Mouse (Mus musculus): ENCODE measurements around the gene Rasgrp2. TPM values are rescaled to one million over a fixed set of nuclear protein-coding genes. Genes with fewer than 3 reads are reported as not detected.

The Rasgrp2 gene
- polyA plus RNA-seq, 1 experiment from 2014 or later, result 14.6 TPM

- Histone ChIP-seq H3K27me3 (ENCODE audit: low read depth, poor library complexity, severe bottlenecking) (peaks cover 97% of the 10 kb centered on the region), H3K9me3 (replicated peaks) (no peaks in the 10 kb centered on the region), H3K4me1 (peaks cover 44% of the 10 kb centered on the region), H3K36me3 (no peaks in the 10 kb centered on the region), H3K27ac (no peak overlapping the region), H3K4me3 (no peak overlapping the region)
- no peak for DNase-seq (ENCODE audit: low spot score)
- 65% methylated on average over 12 of the region's 12 CpGs for WGBS
Observed at GRCm38 (mm10) chr19:6416894-6417761, 18.0 kb downstream of the Rasgrp2 start.

- peak; percentile 90 for DNase-seq (ENCODE audit: low spot score)
- Histone ChIP-seq H3K27me3 (ENCODE audit: low read depth, poor library complexity, severe bottlenecking) (peaks cover 99% of the 10 kb centered on the region), H3K4me1 (peaks cover 41% of the 10 kb centered on the region), H3K27ac (peak within 1 kb of the TSS; percentile 70), H3K9me3 (replicated peaks) (no peaks in the 10 kb centered on the region), H3K4me3 (peak within 1 kb of the TSS; percentile 61), H3K36me3 (no peaks in the 10 kb centered on the region)
- WGBS, result under 1% methylated on average over 46 of the region's 46 CpGs
Observed at GRCm38 (mm10) chr19:6418233-6418879, 19.2 kb downstream of the Rasgrp2 start, which contains the start of gene Nrxn2. Gene Nrxn2 (plus strand): TSS chr19:6418731.

GRCm38 (mm10) chr19:6418984-6419692 lies 20.0 kb downstream of the Rasgrp2 start:
- H3K4me1 ChIP-seq, result peaks cover 41% of the 10 kb centered on the region

GRCm38 (mm10) chr19:6419805-6420310 lies 20.7 kb downstream of the Rasgrp2 start:
- peaks cover 41% of the 10 kb centered on the region for H3K4me1 ChIP-seq
- H3K27me3 ChIP-seq (ENCODE audit: low read depth, poor library complexity, severe bottlenecking), result peaks cover 99% of the 10 kb centered on the region

More at GRCm38 (mm10) chr19:6418984-6419692, 20.0 kb downstream of the Rasgrp2 start:
- Histone ChIP-seq H3K27me3 (ENCODE audit: low read depth, poor library complexity, severe bottlenecking) (peaks cover 99% of the 10 kb centered on the region), H3K36me3 (no peaks in the 10 kb centered on the region), H3K27ac (0 out of 2 replicates have a peak overlapping the region, but pooled peaks have one; percentile 70), H3K4me3 (peak overlapping the region; percentile 61), H3K9me3 (replicated peaks) (no peaks in the 10 kb centered on the region)
- WGBS, result 9% methylated on average over 23 of the region's 23 CpGs
- DNase-seq (ENCODE audit: low spot score), result no peak

GRCm38 (mm10) chr19:6420481-6421210 lies 21.5 kb downstream of the Rasgrp2 start:
- 61% methylated on average over 19 of the region's 19 CpGs for WGBS
- no peak overlapping the region for H3K4me3 ChIP-seq

More at GRCm38 (mm10) chr19:6419805-6420310, 20.7 kb downstream of the Rasgrp2 start:
- no peak for DNase-seq (ENCODE audit: low spot score)
- 63% methylated on average over 9 of the region's 9 CpGs for WGBS
- H3K27ac ChIP-seq, result no peak overlapping the region
- no peaks in the 10 kb centered on the region for H3K36me3 ChIP-seq
- no peaks in the 10 kb centered on the region for H3K9me3 ChIP-seq (replicated peaks)
- no peak overlapping the region for H3K4me3 ChIP-seq

DNA sequence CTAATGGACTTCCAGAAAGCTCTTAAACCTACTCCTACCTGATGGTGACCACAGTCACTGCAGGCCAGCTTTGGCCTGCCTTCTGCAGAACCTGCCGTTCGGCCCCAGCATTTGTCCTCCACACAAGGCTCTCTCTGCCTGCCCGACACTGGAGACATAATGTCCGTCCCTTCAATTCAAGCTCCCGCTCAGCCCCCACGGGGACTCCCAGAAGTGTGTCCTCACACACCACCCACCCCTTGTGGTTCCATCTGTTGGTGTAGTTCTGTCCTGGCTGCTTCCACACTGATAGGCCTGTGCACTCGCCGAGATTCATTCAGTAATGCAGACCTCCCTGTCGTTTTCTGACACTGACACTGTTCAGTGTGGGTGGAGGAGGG lies 22.1 kb downstream of the Rasgrp2 start:
- Histone ChIP-seq H3K4me3 (no peak overlapping the region), H3K27ac (no peak overlapping the region), H3K9me3 (replicated peaks) (no peaks in the 10 kb centered on the region), H3K4me1 (peaks cover 29% of the 10 kb centered on the region), H3K36me3 (no peaks in the 10 kb centered on the region), H3K27me3 (ENCODE audit: low read depth, poor library complexity, severe bottlenecking) (peaks cover 100% of the 10 kb centered on the region)
- no peak for DNase-seq (ENCODE audit: low spot score)
- 78% methylated on average over 9 of the region's 9 CpGs for WGBS

More at GRCm38 (mm10) chr19:6420481-6421210, 21.5 kb downstream of the Rasgrp2 start:
- DNase-seq (ENCODE audit: low spot score), result no peak
- H3K36me3 ChIP-seq, result no peaks in the 10 kb centered on the region
- H3K27ac ChIP-seq, result no peak overlapping the region
- peaks cover 35% of the 10 kb centered on the region for H3K4me1 ChIP-seq
- no peaks in the 10 kb centered on the region for H3K9me3 ChIP-seq (replicated peaks)
- peaks cover 99% of the 10 kb centered on the region for H3K27me3 ChIP-seq (ENCODE audit: low read depth, poor library complexity, severe bottlenecking)

- DNase-seq (ENCODE audit: low spot score), result no peak
Observed at GRCm38 (mm10) chr19:6422014-6422413, 22.9 kb downstream of the Rasgrp2 start.

DNA sequence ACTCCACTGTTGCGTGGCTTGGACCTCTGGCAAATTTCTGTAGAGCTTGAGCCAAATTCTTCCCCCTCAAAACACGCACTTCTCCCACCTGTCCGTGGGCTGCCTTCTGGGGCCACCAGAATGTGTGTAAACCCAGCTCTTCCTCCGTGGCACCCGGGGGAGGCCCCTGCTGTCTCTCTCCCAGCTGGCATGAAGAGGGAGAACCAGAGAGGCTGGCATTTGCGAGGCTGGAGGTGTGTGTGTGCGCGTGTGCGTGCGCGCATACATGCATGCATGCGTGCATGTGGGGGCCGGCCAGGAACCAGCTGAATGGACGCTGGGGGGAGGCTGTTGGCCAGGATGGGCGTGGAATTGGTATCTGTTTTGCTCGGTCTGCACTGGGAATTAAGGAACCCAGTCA lies 24.1 kb downstream of the Rasgrp2 start:
- WGBS, result 89% methylated on average over 16 of the region's 16 CpGs
- H3K36me3 ChIP-seq, result no peaks in the 10 kb centered on the region

More at GRCm38 (mm10) chr19:6422014-6422413, 22.9 kb downstream of the Rasgrp2 start:
- Histone ChIP-seq H3K27me3 (ENCODE audit: low read depth, poor library complexity, severe bottlenecking) (peaks cover 100% of the 10 kb centered on the region), H3K4me3 (no peak overlapping the region), H3K27ac (no peak overlapping the region), H3K36me3 (no peaks in the 10 kb centered on the region), H3K9me3 (replicated peaks) (no peaks in the 10 kb centered on the region), H3K4me1 (peaks cover 21% of the 10 kb centered on the region)
- WGBS, result 81% methylated on average over 7 of the region's 7 CpGs

GRCm38 (mm10) chr19:6424137-6424881 lies 25.2 kb downstream of the Rasgrp2 start:
- no peaks in the 10 kb centered on the region for H3K36me3 ChIP-seq
- no peak for DNase-seq (ENCODE audit: low spot score)
- 74% methylated on average over 8 of the region's 8 CpGs for WGBS
- no peak overlapping the region for H3K4me3 ChIP-seq
- H3K4me1 ChIP-seq, result peaks cover 23% of the 10 kb centered on the region
- no peaks in the 10 kb centered on the region for H3K9me3 ChIP-seq (replicated peaks)
- H3K27ac ChIP-seq, result no peak overlapping the region
- H3K27me3 ChIP-seq (ENCODE audit: low read depth, poor library complexity, severe bottlenecking), result peaks cover 100% of the 10 kb centered on the region

More for the DNA sequence above, 24.1 kb downstream of the Rasgrp2 start:
- Histone ChIP-seq H3K4me3 (no peak overlapping the region), H3K4me1 (peaks cover 23% of the 10 kb centered on the region), H3K9me3 (replicated peaks) (no peaks in the 10 kb centered on the region), H3K27me3 (ENCODE audit: low read depth, poor library complexity, severe bottlenecking) (peaks cover 100% of the 10 kb centered on the region), H3K27ac (no peak overlapping the region)
- no peak for DNase-seq (ENCODE audit: low spot score)

- H3K4me3 ChIP-seq, result no peak overlapping the region
- 48% methylated on average over 5 of the region's 5 CpGs for WGBS
- DNase-seq (ENCODE audit: low spot score), result no peak
- no peak overlapping the region for H3K27ac ChIP-seq
- no peaks in the 10 kb centered on the region for H3K36me3 ChIP-seq
- H3K4me1 ChIP-seq, result peaks cover 23% of the 10 kb centered on the region
- peaks cover 100% of the 10 kb centered on the region for H3K27me3 ChIP-seq (ENCODE audit: low read depth, poor library complexity, severe bottlenecking)
- no peaks in the 10 kb centered on the region for H3K9me3 ChIP-seq (replicated peaks)
Observed at GRCm38 (mm10) chr19:6425595-6425994, 26.5 kb downstream of the Rasgrp2 start.

DNA sequence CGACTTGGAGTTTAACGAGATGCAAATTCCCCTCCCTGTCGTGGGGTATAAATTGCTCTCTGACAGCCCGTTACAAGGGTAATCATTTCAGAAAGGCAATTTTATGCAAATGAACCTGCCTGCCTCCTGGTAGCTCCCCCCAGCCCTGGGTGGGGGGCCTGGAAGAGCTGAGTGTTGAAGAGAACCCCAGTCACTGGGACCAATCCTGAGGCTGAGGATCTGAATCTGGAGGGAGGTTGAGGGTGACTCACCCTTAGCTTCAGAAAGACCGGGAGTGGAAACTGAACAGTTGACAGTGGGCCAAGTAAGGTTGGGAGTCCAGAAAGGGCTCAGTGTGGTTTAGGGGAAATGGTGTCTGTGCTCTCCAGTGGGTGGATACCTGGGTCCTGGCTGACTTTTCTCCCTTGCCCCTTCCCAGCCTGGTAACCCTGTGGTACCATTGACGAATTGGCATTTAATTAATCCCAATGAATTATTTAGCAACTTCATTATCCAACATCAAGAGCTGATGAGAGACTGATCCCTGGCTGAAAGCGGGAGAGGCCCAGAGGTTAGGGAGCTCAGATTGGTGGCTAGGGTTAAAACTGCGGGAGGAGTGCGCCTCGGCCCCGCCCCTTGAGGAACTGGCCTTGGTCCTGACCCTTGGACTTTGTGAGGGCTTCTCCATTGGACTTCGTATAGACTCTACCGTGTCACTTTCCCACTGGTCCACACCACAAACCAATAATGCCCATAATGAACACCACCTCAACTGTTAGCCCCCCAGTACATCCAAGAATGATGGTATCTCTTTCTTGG lies 27.8 kb downstream of the Rasgrp2 start:
- DNase-seq (ENCODE audit: low spot score), result peak; percentile 87
- Histone ChIP-seq H3K4me3 (no peak overlapping the region), H3K36me3 (no peaks in the 10 kb centered on the region), H3K27me3 (ENCODE audit: low read depth, poor library complexity, severe bottlenecking) (peaks cover 97% of the 10 kb centered on the region), H3K9me3 (replicated peaks) (no peaks in the 10 kb centered on the region), H3K27ac (no peak overlapping the region), H3K4me1 (peaks cover 23% of the 10 kb centered on the region)
- WGBS, result 22% methylated on average over 13 of the region's 13 CpGs

Measured in limb, embryonic 10.5 days (tissue).